Mouse (Mus musculus): ENCODE measurements at regions not wholly inside any gene's neighbourhood (a gene's known extent, or its start where the extent isn't known, plus 50 kb on each side); places are given as distances from the start of the nearest gene placed in this dataset.

DNA sequence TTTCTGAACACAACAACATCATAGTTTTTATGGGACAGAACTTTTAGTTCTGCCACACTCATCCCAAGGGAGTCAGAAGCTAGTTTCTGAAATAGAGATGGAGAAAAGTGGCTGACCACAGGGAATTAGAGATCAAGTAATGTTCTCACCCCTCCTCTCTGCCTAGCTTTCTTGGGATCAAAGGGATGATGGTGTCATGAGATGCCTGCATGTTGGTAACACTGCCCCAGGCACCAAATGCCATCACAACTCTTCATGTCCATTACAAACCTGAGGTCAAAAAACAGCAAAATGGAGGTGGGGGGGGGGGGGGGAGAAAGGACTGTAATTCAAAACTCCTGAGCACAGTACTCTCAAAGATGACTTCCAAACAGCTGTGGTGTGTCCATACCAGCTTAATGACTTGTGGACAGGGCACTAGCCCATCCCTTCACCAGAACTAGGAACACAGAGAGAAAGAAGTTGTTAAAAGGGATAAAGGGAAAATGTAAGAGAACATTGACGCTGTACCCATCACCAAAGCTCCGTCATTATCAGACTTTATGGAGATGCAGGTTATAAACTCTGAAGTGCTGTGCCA lies 127.9 kb upstream of the Tfap2d start:
- H3K36me3 ChIP-seq: no peaks in the 10 kb centered on the region
- no peak overlapping the region for H3K9ac ChIP-seq
- H3K27ac ChIP-seq: no peak overlapping the region
- no peaks in the 10 kb centered on the region for H3K27me3 ChIP-seq
- H3K4me1 ChIP-seq: no peaks in the 10 kb centered on the region
- no peak for ATAC-seq (ENCODE audit: insufficient number of reproducible peaks, insufficient read depth, low FRiP score, low TSS enrichment)
- WGBS: 77% methylated on average over 2 of the region's 2 CpGs
- H3K9me3 ChIP-seq: no peaks in the 10 kb centered on the region
- H3K4me3 ChIP-seq: no peak overlapping the region
- H3K4me2 ChIP-seq (replicated peaks): no peak overlapping the region

DNA sequence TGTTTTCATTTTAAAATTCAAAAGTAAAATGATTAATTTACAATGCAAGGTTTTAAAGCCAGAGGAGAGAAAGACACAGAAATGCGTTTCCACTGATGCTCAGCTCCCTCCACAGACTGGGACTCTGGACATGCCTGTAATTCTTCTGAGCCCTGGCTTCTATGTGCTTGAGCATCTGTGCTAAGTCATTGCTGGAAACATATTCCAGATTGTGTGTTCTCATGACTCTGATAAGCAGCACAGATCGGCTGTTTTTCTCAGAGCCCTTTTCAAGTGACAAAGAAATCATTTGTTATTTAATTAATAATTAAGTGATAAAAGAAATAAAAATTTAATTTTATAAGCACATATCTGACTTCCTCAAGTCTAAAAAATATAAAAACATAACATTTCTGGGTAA lies 127.3 kb upstream of the Tfap2d start:
- no peak overlapping the region for H3K27ac ChIP-seq
- H3K9ac ChIP-seq: no peak overlapping the region
- H3K9me3 ChIP-seq: no peaks in the 10 kb centered on the region
- no peaks in the 10 kb centered on the region for H3K36me3 ChIP-seq
- H3K4me1 ChIP-seq: no peaks in the 10 kb centered on the region
- 77% methylated on average over 2 of the region's 2 CpGs for WGBS
- H3K27me3 ChIP-seq: no peaks in the 10 kb centered on the region
- H3K4me3 ChIP-seq: no peak overlapping the region
- H3K4me2 ChIP-seq (replicated peaks): no peak overlapping the region
- no peak for ATAC-seq (ENCODE audit: insufficient number of reproducible peaks, insufficient read depth, low FRiP score, low TSS enrichment)

- no peaks in the 10 kb centered on the region for H3K4me1 ChIP-seq
- no peaks in the 10 kb centered on the region for H3K9me3 ChIP-seq
- no peak for ATAC-seq (ENCODE audit: insufficient number of reproducible peaks, insufficient read depth, low FRiP score, low TSS enrichment)
- no peaks in the 10 kb centered on the region for H3K36me3 ChIP-seq
- H3K4me2 ChIP-seq (replicated peaks): no peak overlapping the region
- no peak overlapping the region for H3K27ac ChIP-seq
- H3K4me3 ChIP-seq: no peak overlapping the region
- H3K27me3 ChIP-seq: no peaks in the 10 kb centered on the region
- H3K9ac ChIP-seq: no peak overlapping the region
- 41% methylated on average over 10 of the region's 10 CpGs for WGBS
These were observed 126.0 kb upstream of the Tfap2d start for GRCm38 (mm10) chr1:18976705-18977309.

- ATAC-seq (ENCODE audit: insufficient number of reproducible peaks, insufficient read depth, low FRiP score, low TSS enrichment): no peak
- H3K36me3 ChIP-seq: no peaks in the 10 kb centered on the region
- H3K27me3 ChIP-seq: no peaks in the 10 kb centered on the region
- no peak overlapping the region for H3K4me2 ChIP-seq (replicated peaks)
- H3K9ac ChIP-seq: no peak overlapping the region
- no peaks in the 10 kb centered on the region for H3K9me3 ChIP-seq
- no peak overlapping the region for H3K4me3 ChIP-seq
- no peaks in the 10 kb centered on the region for H3K4me1 ChIP-seq
- H3K27ac ChIP-seq: no peak overlapping the region
- 79% methylated on average over 2 of the region's 2 CpGs for WGBS
These were observed 123.7 kb upstream of the Tfap2d start for GRCm38 (mm10) chr1:18979141-18979540.

GRCm38 (mm10) chr1:19016778-19017177 lies 86.0 kb upstream of the Tfap2d start:
- 87% methylated on average over 1 of the region's 1 CpGs for WGBS
- H3K4me2 ChIP-seq (replicated peaks): no peak overlapping the region
- ATAC-seq (ENCODE audit: insufficient number of reproducible peaks, insufficient read depth, low FRiP score, low TSS enrichment): no peak
- no peaks in the 10 kb centered on the region for H3K27me3 ChIP-seq
- H3K27ac ChIP-seq: no peak overlapping the region
- no peak overlapping the region for H3K9ac ChIP-seq
- no peaks in the 10 kb centered on the region for H3K4me1 ChIP-seq
- H3K4me3 ChIP-seq: no peak overlapping the region
- no peaks in the 10 kb centered on the region for H3K9me3 ChIP-seq
- H3K36me3 ChIP-seq: no peaks in the 10 kb centered on the region
